Mouse (Mus musculus) heart, embryonic 13.5 days (tissue): ENCODE results near the gene Scamp5. TPM values are rescaled to one million over a fixed set of nuclear protein-coding genes. Genes with fewer than 3 reads are reported as not detected.

Experiments
- ATAC-seq: fragments of 200-750 bp; cut with Nextera tagmentation; 2 replicates; pipeline ENCODE4 v1.8.0; 2017; ENCODE audit warnings: moderate TSS enrichment; ENCODE audit not compliant: insufficient number of reproducible peaks, low FRiP score, low TSS enrichment; ENCODE audit errors: extremely low read depth
- H3K27ac ChIP-seq: fragments of 300-500 bp; sonication (generic); replicated peaks from 2 replicates; pipeline ENCODE4 v1.5.1; 2015; ENCODE audit warnings: moderate library complexity, mild to moderate bottlenecking, inconsistent platforms
- H3K27me3 ChIP-seq: fragments of 300-500 bp; sonication (generic); replicated peaks from 2 replicates; pipeline ENCODE4 v1.6.1; 2015; ENCODE audit warnings: mild to moderate bottlenecking, inconsistent platforms
- H3K36me3 ChIP-seq: fragments of 300-500 bp; sonication (generic); 2 replicates; pipeline ENCODE4 v1.6.1; 2015; ENCODE audit warnings: mild to moderate bottlenecking, inconsistent platforms
- H3K4me1 ChIP-seq: fragments of 300-500 bp; sonication (generic); 2 replicates; pipeline ENCODE4 v1.6.1; 2015; ENCODE audit warnings: inconsistent platforms
- H3K4me2 ChIP-seq: fragments of 300-500 bp; sonication (generic); 2 replicates; pipeline ENCODE4 v1.6.1; 2015; ENCODE audit warnings: inconsistent platforms, mild to moderate bottlenecking, moderate library complexity
- H3K4me3 ChIP-seq: fragments of 300-500 bp; sonication (generic); 2 replicates; pipeline ENCODE4 v1.5.1; 2015; ENCODE audit warnings: moderate library complexity, mild to moderate bottlenecking, inconsistent platforms
- H3K9ac ChIP-seq: fragments of 300-500 bp; sonication (generic); 2 replicates; pipeline ENCODE4 v1.6.1; 2015; ENCODE audit warnings: inconsistent platforms, mild to moderate bottlenecking, moderate library complexity
- H3K9me3 ChIP-seq: fragments of 300-500 bp; sonication (generic); 2 replicates; pipeline ENCODE4 v1.6.1; 2016; ENCODE audit warnings: inconsistent platforms
- WGBS: fragments of 180-500 bp; shearing (Covaris S2); methylation state at CpG from one replicate; pipeline ENCODE4 v1.1.7; 2015; ENCODE audit warnings: mixed read lengths; 5-methylcytosine and 5-hydroxymethylcytosine counted together
- polyA plus RNA-seq: library from polyadenylated mRNA; unstranded; fragments of >200 nt; fragmentation: Nextera tagmentation; extraction: Ambion mirVana; gene quantifications from 2 replicates; pipeline ENCODE4 v1.2.1, GENCODE M21; 2015

The Scamp5 gene
- polyA plus RNA-seq, 1 experiment from 2014 or later, result 9.8 TPM

- ATAC-seq, result no peak
- Histone ChIP-seq H3K4me1 (peaks cover 17% of the 10 kb centered on the region), H3K27ac (no peak overlapping the region), H3K9me3 (no peaks in the 10 kb centered on the region), H3K4me2 (no peak overlapping the region), H3K27me3 (peaks cover 46% of the 10 kb centered on the region), H3K4me3 (no peak overlapping the region), H3K36me3 (no peaks in the 10 kb centered on the region), H3K9ac (no peak overlapping the region)
- WGBS, result 56% methylated on average over 5 of the region's 5 CpGs
These were observed 29.4 kb upstream of the Scamp5 start for GRCm38 (mm10) chr9:57497236-57497635.

DNA sequence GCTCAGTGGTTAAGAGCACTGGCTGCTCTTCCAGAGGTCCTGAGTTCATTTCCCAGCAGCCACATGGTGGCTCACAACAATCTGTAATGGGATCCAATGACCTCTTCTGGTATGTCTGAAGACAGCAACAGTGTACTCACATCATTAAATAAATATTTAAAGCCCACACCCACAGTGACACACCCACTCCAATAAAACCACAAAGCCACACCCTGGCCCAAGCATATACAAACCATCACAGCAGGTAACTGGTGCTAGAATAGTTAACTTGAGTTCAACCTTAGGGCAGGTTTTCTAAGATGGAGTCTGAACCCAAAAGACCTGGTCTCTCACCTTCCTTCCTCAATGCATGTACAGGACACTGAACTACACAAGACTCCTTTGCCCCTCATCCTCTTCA lies 27.1 kb upstream of the Scamp5 start:
- Histone ChIP-seq H3K4me1 (peaks cover 6% of the 10 kb centered on the region; the same call in 1 of the 2 replicates), H3K27me3 (peaks cover 24% of the 10 kb centered on the region), H3K27ac (no peak overlapping the region), H3K9me3 (peaks cover 5% of the 10 kb centered on the region; the same call in 1 of the 2 replicates), H3K4me3 (no peak overlapping the region), H3K36me3 (no peaks in the 10 kb centered on the region), H3K4me2 (no peak overlapping the region), H3K9ac (no peak overlapping the region)
- no peak for ATAC-seq

DNA sequence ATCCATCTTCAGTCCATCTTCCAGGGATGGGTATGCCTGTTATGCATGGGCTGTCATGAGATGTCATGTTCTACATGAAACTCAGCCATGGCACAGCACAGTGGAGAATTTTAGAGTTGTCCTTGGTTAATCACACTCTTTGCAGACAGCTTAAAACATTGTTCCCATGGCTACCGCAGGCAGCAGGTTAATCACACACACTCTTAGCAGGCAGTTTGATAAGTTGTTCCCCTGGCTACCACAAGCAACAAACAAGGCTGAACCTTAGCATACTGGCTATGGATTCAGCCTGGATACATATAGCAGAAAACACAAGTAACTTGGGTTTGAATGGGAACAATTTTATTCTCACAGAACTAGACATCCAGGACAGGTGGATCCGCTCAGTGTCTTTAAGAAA lies 25.7 kb upstream of the Scamp5 start:
- ATAC-seq, result no peak
- no peaks in the 10 kb centered on the region for H3K36me3 ChIP-seq
- 71% methylated on average over 2 of the region's 2 CpGs for WGBS
- no peak overlapping the region for H3K4me2 ChIP-seq
- no peak overlapping the region for H3K9ac ChIP-seq
- H3K4me1 ChIP-seq, result peaks cover 6% of the 10 kb centered on the region; the same call in 1 of the 2 replicates
- peaks cover 5% of the 10 kb centered on the region; the same call in 1 of the 2 replicates for H3K9me3 ChIP-seq
- no peak overlapping the region for H3K4me3 ChIP-seq
- no peak overlapping the region for H3K27ac ChIP-seq
- peaks cover 12% of the 10 kb centered on the region; the same call in 1 of the 2 replicates for H3K27me3 ChIP-seq

DNA sequence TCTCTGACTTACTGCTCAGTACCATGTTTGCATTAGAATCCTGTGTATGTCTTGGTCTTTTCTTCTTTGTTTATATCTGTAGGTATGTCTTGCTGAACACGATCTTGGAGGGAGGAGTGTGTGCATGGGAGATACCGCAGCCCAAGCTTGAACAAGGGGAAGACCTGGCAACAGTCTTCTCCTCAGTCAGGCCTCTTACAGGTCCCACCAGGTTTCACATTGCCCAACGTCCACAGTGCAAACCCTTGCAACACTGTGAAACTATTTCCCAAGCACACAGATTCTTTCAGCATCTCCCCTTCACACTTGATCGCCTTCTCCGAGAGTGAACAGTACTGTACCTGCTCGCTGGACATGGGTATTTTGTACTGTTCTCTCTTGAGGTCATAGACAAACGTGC lies 19.9 kb upstream of the Scamp5 start:
- Histone ChIP-seq H3K27ac (no peak overlapping the region), H3K4me2 (no peak overlapping the region), H3K27me3 (peaks cover 11% of the 10 kb centered on the region; the same call in 1 of the 2 replicates), H3K4me3 (no peak overlapping the region), H3K36me3 (no peaks in the 10 kb centered on the region), H3K4me1 (peaks cover 5% of the 10 kb centered on the region; the same call in 1 of the 2 replicates), H3K9ac (no peak overlapping the region), H3K9me3 (peaks cover 5% of the 10 kb centered on the region; the same call in 1 of the 2 replicates)
- ATAC-seq, result no peak
- WGBS, result 69% methylated on average over 7 of the region's 7 CpGs

DNA sequence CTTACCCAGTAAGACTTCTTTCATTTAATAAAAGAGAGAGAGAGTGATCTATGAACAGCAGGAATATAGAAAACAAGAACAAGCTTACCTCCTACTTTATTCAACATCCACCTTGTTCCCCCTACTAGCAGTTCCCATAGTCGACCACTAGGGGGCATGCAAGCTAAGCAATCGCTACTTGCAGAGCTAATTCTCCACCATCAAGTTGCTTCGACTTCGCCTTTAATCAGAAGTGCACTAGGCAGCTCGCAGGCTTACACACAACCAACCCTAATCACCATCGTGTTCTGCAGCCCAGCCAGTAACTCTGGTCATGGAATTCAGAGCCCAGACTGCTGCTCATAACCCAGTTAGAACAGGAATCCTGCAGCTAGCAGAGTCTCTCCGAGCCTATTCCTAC lies 17.9 kb upstream of the Scamp5 start:
- ATAC-seq, result no peak
- Histone ChIP-seq H3K4me2 (peak overlapping the region; percentile 28; the same call in 1 of the 2 replicates), H3K4me1 (peaks cover 5% of the 10 kb centered on the region; the same call in 1 of the 2 replicates), H3K36me3 (no peaks in the 10 kb centered on the region), H3K27me3 (peaks cover 14% of the 10 kb centered on the region; the same call in 1 of the 2 replicates), H3K9me3 (peaks cover 5% of the 10 kb centered on the region; the same call in 1 of the 2 replicates), H3K4me3 (no peak overlapping the region), H3K9ac (peak overlapping the region; percentile 64; the same call in 1 of the 2 replicates), H3K27ac (no peak overlapping the region)
- WGBS, result 13% methylated on average over 7 of the region's 7 CpGs

GRCm38 (mm10) chr9:57468914-57469313 lies 1.1 kb upstream of the Scamp5 start:
- WGBS, result 73% methylated on average over 4 of the region's 4 CpGs
- Histone ChIP-seq H3K4me3 (no peak overlapping the region), H3K4me2 (no peak overlapping the region), H3K36me3 (no peaks in the 10 kb centered on the region), H3K9ac (no peak overlapping the region), H3K27me3 (0 out of 2 replicates have a peak, but pooled peaks cover 4% of the 10 kb centered on the region), H3K4me1 (peaks cover 19% of the 10 kb centered on the region), H3K27ac (no peak overlapping the region), H3K9me3 (no peaks in the 10 kb centered on the region)
- no peak for ATAC-seq

- Histone ChIP-seq H3K27me3 (0 out of 2 replicates have a peak, but pooled peaks cover 4% of the 10 kb centered on the region), H3K4me2 (peak overlapping the region; percentile 94), H3K36me3 (no peaks in the 10 kb centered on the region), H3K9me3 (no peaks in the 10 kb centered on the region), H3K4me1 (peaks cover 19% of the 10 kb centered on the region), H3K4me3 (peak overlapping the region; percentile 77), H3K9ac (peak overlapping the region; percentile 89), H3K27ac (no peak overlapping the region)
- ATAC-seq, result no peak; the same call in 1 of the 2 replicates
- WGBS, result 2% methylated on average over 18 of the region's 18 CpGs
These were observed 539 bp downstream of the Scamp5 start for GRCm38 (mm10) chr9:57467271-57467771.

- WGBS, result 41% methylated on average over 3 of the region's 3 CpGs
- Histone ChIP-seq H3K36me3 (no peaks in the 10 kb centered on the region), H3K4me1 (peaks cover 19% of the 10 kb centered on the region), H3K4me3 (no peak overlapping the region), H3K4me2 (0 out of 2 replicates have a peak overlapping the region, but pooled peaks have one; percentile 94), H3K27ac (no peak overlapping the region), H3K9me3 (no peaks in the 10 kb centered on the region), H3K27me3 (0 out of 2 replicates have a peak, but pooled peaks cover 4% of the 10 kb centered on the region), H3K9ac (no peak overlapping the region)
- ATAC-seq, result no peak
These were observed 1.8 kb downstream of the Scamp5 start for GRCm38 (mm10) chr9:57466101-57466500.

GRCm38 (mm10) chr9:57462866-57463265 lies 5.0 kb downstream of the Scamp5 start:
- Histone ChIP-seq H3K4me3 (no peak overlapping the region), H3K4me1 (peaks cover 16% of the 10 kb centered on the region), H3K36me3 (no peaks in the 10 kb centered on the region), H3K9ac (no peak overlapping the region), H3K4me2 (no peak overlapping the region), H3K9me3 (no peaks in the 10 kb centered on the region), H3K27ac (no peak overlapping the region), H3K27me3 (0 out of 2 replicates have a peak, but pooled peaks cover 4% of the 10 kb centered on the region)
- ATAC-seq, result no peak
- 81% methylated on average over 6 of the region's 6 CpGs for WGBS

- Histone ChIP-seq H3K4me2 (no peak overlapping the region), H3K4me3 (no peak overlapping the region), H3K9me3 (no peaks in the 10 kb centered on the region), H3K36me3 (no peaks in the 10 kb centered on the region), H3K27ac (no peak overlapping the region), H3K27me3 (no peaks in the 10 kb centered on the region), H3K9ac (no peak overlapping the region), H3K4me1 (no peaks in the 10 kb centered on the region)
- 80% methylated on average over 2 of the region's 2 CpGs for WGBS
- ATAC-seq, result no peak
These were observed 8.2 kb downstream of the Scamp5 start for GRCm38 (mm10) chr9:57459707-57460106.

DNA sequence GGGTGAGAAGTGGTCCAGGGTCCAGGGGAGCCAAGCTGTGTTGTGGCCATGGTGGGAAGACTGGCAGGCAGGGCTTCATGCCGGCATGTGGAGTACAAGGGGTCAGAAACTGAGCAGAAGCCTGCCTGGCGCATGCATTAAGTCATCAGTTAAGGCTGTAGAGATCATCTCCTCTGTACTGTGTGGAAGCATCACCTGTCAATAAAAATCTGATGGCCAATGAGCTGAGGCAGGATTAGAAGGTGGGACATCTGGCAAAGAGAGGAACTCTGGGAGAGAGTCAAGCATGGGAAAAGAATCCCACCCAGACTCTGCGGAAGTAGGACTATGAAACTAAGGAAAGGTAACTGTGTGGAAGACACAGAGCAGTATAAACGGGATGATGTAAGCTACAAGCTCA lies 14.3 kb downstream of the Scamp5 start:
- Histone ChIP-seq H3K4me1 (no peaks in the 10 kb centered on the region), H3K36me3 (peaks cover 11% of the 10 kb centered on the region), H3K4me2 (no peak overlapping the region), H3K27ac (no peak overlapping the region), H3K27me3 (no peaks in the 10 kb centered on the region), H3K4me3 (no peak overlapping the region), H3K9me3 (no peaks in the 10 kb centered on the region), H3K9ac (no peak overlapping the region)
- ATAC-seq, result no peak
- WGBS, result 82% methylated on average over 4 of the region's 4 CpGs
